Mouse (Mus musculus): ENCODE measurements around the gene Gal3st2b. TPM values are rescaled to one million over a fixed set of nuclear protein-coding genes. Genes with fewer than 3 reads are reported as not detected.
A peak's percentile ranks its signal among the peaks of the same experiment; 100 is the strongest.
"Not testable (repeated sequence)": the region's sequence is repeated elsewhere in the genome, so short reads cannot be mapped to it uniquely, and the experiment has no call there.

Gal3st2b gene
- polyA plus RNA-seq, 1 experiment from 2014 or later = 0.06 TPM

DNA sequence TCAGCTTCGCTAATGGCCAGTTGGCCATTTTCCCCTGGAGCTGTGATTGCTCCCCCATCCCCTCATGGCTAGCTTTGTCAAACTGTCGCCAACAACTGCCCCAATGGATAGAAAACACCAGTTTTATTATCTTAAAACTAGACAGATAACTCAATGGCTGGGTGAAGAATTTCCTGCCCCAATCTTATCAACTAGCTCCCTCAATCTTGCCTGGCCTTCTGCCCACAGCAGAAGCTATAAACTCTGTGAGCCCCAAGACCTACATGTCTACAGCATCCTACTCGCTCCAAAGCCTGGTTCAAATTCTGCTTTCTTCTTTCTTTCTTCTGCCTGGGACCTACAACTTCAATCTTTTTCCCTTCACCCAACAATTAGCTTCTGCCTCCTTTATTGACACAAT lies 951 bp upstream of the Gal3st2b start:
- not testable (repeated sequence) for H3K9me3 ChIP-seq (ENCODE audit: control insufficient read depth, low read length); ATAC-seq; H3K27ac ChIP-seq (ENCODE audit: low read length); H3K27me3 ChIP-seq (replicated peaks; ENCODE audit: control insufficient read depth, insufficient read depth, low read length); H3K4me1 ChIP-seq (ENCODE audit: control insufficient read depth, insufficient read depth, low read length); H3K9ac ChIP-seq (ENCODE audit: low read depth, low read length); H3K4me3 ChIP-seq (ENCODE audit: low read length); H3K4me2 ChIP-seq (ENCODE audit: low read depth, low read length); H3K36me3 ChIP-seq (ENCODE audit: control insufficient read depth, insufficient read depth, low read length)
- whole genome bisulfite sequencing = 80% methylated on average over 3 of the region's 3 CpGs

DNA sequence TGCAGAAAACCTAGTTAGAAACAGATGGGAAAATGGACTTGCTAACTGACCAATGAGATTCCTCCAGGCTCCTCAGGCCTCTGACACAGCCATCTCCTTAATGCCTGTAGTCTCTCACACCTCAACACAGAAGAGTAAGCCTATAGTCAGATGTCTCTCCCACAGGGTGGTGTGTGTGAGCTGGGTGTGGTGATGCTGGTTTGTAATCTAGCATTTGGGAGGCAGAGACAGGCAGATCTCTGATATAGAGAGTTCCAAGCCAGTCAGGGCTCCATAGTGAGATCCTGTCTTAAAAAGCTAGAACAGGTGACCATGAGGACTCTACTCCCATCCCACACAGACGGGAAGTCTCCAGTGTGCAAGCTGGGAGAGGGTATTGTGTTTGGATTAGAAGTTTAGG lies 664 bp downstream of the Gal3st2b start:
- not testable (repeated sequence) for H3K4me3 ChIP-seq (ENCODE audit: low read length); ATAC-seq
- WGBS = 67% methylated on average over 1 of the region's 1 CpGs

DNA sequence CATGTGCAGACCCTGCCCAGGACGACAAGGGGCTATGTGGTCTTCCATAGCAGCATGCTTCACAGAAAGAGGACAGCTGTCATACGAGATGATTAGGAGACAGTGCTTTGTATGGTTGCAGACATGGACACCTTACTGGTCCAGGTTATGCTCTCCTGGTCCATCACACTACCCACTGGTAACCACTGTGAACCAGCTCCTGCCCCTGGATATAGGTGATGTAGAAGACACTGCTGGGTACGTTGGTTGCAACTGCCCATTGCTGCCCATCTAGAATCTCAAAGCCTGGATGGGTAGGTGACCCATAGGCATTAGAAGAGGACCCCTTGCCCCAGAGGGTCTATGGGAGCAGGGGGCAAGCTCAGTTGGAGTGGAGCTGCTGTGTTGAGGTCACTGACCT lies 1.2 kb downstream of the Gal3st2b start:
- not testable (repeated sequence) for ATAC-seq; H3K36me3 ChIP-seq (ENCODE audit: control insufficient read depth, insufficient read depth, low read length); H3K9ac ChIP-seq (ENCODE audit: low read depth, low read length); H3K4me2 ChIP-seq (ENCODE audit: low read depth, low read length); H3K4me1 ChIP-seq (ENCODE audit: control insufficient read depth, insufficient read depth, low read length); H3K9me3 ChIP-seq (ENCODE audit: control insufficient read depth, low read length); H3K4me3 ChIP-seq (ENCODE audit: low read length); H3K27ac ChIP-seq (ENCODE audit: low read length); H3K27me3 ChIP-seq (replicated peaks; ENCODE audit: control insufficient read depth, insufficient read depth, low read length)
- 84% methylated on average over 3 of the region's 3 CpGs for WGBS

More for the DNA sequence above, 664 bp downstream of the Gal3st2b start:
- not testable (repeated sequence) for H3K27ac ChIP-seq (ENCODE audit: low read length); H3K36me3 ChIP-seq (ENCODE audit: control insufficient read depth, insufficient read depth, low read length); H3K4me1 ChIP-seq (ENCODE audit: control insufficient read depth, insufficient read depth, low read length); H3K27me3 ChIP-seq (replicated peaks; ENCODE audit: control insufficient read depth, insufficient read depth, low read length); H3K9ac ChIP-seq (ENCODE audit: low read depth, low read length); H3K9me3 ChIP-seq (ENCODE audit: control insufficient read depth, low read length); H3K4me2 ChIP-seq (ENCODE audit: low read depth, low read length)

DNA sequence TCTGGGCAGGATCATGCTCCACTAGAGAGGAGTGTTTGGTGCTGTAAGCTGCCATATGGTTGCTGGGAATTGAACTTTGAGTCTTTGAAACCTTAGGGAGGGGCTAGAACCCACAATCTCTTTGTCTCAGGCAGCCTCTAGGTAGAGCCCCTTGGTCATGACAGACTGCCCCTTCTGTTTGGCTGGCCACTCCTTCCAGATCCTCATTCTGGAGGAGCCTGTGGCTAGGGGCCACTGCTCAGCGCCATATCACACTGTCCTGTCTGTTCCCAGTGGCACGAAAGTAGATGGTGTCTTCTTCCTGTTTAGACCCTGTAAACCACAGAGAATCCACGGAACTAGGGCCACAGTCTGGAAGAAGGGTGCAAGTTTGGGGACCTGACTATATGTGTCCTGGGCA lies 4.5 kb downstream of the Gal3st2b start:
- H3K9me3 ChIP-seq (ENCODE audit: control insufficient read depth, low read length); ATAC-seq; H3K27me3 ChIP-seq (replicated peaks; ENCODE audit: control insufficient read depth, insufficient read depth, low read length); H3K4me2 ChIP-seq (ENCODE audit: low read depth, low read length); H3K4me3 ChIP-seq (ENCODE audit: low read length); H3K27ac ChIP-seq (ENCODE audit: low read length); H3K36me3 ChIP-seq (ENCODE audit: control insufficient read depth, insufficient read depth, low read length); H3K4me1 ChIP-seq (ENCODE audit: control insufficient read depth, insufficient read depth, low read length); H3K9ac ChIP-seq (ENCODE audit: low read depth, low read length): not testable (repeated sequence)
- 87% methylated on average over 3 of the region's 3 CpGs for WGBS

DNA sequence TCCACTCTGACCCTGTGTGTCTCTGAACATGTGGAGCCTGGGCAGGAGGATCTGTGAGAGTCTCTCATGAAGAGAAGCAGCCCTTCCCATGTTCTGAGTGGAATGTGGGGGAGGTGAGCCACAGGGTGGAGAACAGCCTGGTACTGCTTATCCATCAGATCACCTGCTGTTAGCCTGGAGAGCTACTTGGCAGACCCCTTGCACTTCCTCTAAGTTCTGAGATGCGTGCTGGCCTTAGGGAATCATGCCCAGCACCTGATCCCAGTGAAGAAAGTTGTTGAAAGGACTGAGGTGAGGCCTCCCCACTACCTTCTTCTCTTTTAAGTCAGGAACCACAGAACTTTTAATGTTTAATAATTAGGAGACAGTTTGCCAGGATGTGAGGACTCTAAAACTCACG lies 5.0 kb downstream of the Gal3st2b start:
- not testable (repeated sequence) for H3K4me3 ChIP-seq (ENCODE audit: low read length); H3K9me3 ChIP-seq (ENCODE audit: control insufficient read depth, low read length); H3K4me1 ChIP-seq (ENCODE audit: control insufficient read depth, insufficient read depth, low read length); H3K4me2 ChIP-seq (ENCODE audit: low read depth, low read length); H3K36me3 ChIP-seq (ENCODE audit: control insufficient read depth, insufficient read depth, low read length); H3K27ac ChIP-seq (ENCODE audit: low read length); H3K9ac ChIP-seq (ENCODE audit: low read depth, low read length); ATAC-seq; H3K27me3 ChIP-seq (replicated peaks; ENCODE audit: control insufficient read depth, insufficient read depth, low read length)
- 53% methylated on average over 2 of the region's 2 CpGs for WGBS

DNA sequence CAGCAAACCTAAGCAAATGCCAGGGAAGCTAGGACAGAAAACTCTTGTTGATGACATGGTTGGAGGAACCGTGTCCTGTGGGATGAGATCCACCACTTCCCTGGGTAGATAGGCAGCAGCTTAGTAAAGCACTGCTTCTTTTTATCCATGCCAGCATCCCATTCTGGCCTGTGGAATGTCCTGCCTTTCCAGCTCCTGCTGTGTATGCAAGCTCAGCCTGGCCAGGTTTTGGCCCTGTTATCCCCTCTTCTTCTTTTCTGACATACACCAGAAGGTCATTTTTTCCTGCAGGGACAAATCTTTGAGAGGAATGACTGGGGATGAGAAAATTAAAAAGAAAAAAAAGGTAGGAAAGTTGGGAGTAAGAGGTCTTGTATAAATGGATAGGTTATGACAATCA lies 17.3 kb downstream of the Gal3st2b start:
- H3K27ac ChIP-seq (ENCODE audit: low read length); H3K4me3 ChIP-seq (ENCODE audit: low read length); H3K27me3 ChIP-seq (replicated peaks; ENCODE audit: control insufficient read depth, insufficient read depth, low read length); H3K9ac ChIP-seq (ENCODE audit: low read depth, low read length); H3K4me2 ChIP-seq (ENCODE audit: low read depth, low read length); H3K4me1 ChIP-seq (ENCODE audit: control insufficient read depth, insufficient read depth, low read length); H3K36me3 ChIP-seq (ENCODE audit: control insufficient read depth, insufficient read depth, low read length); ATAC-seq; H3K9me3 ChIP-seq (ENCODE audit: control insufficient read depth, low read length): not testable (repeated sequence)
- WGBS = 89% methylated on average over 1 of the region's 1 CpGs

DNA sequence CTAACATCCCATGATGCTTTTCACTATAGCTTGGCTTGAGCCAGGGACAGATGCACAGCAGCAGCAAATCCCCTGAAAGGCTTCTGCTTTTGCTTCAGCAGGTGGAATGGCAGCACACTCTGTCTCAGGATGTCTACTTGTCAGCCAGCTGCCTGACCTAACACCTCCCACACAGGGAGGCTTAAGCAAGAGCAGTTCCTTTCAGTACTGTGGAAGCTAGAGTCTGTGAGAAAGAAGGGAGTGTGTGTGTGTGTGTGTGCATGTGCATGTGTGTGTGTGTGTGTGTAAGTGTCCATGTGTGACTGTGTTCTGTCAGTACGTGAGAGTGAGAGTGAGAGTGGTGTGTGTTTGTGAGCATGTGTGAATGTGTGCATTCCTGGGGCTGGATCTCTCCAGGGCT lies 19.7 kb downstream of the Gal3st2b start:
- H3K4me3 ChIP-seq (ENCODE audit: low read length); ATAC-seq; H3K4me1 ChIP-seq (ENCODE audit: control insufficient read depth, insufficient read depth, low read length); H3K9me3 ChIP-seq (ENCODE audit: control insufficient read depth, low read length); H3K27me3 ChIP-seq (replicated peaks; ENCODE audit: control insufficient read depth, insufficient read depth, low read length); H3K4me2 ChIP-seq (ENCODE audit: low read depth, low read length); H3K9ac ChIP-seq (ENCODE audit: low read depth, low read length); H3K27ac ChIP-seq (ENCODE audit: low read length); H3K36me3 ChIP-seq (ENCODE audit: control insufficient read depth, insufficient read depth, low read length): not testable (repeated sequence)
- WGBS = 67% methylated on average over 1 of the region's 1 CpGs

DNA sequence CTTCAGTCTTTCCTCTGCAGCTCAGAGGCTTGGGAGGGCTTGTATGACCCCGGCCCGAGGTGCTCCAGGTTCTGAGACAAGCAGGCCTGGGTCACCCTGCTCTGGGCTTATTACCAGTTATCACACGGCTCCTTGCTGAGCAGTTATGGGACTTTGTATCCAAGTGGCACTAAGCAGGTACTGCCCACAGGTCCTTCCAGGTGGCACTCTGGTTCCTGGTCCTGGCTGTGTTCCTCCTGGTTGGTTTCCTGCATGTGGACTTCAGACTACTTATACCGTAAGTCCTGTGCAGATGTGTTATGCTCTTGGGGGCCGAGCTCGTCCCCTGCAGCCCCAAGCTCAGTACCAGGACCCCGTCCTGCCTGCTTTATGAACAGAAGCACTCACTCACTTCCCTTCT lies 20.3 kb downstream of the Gal3st2b start:
- not testable (repeated sequence) for ATAC-seq; H3K9ac ChIP-seq (ENCODE audit: low read depth, low read length)
- WGBS = 86% methylated on average over 7 of the region's 7 CpGs

DNA sequence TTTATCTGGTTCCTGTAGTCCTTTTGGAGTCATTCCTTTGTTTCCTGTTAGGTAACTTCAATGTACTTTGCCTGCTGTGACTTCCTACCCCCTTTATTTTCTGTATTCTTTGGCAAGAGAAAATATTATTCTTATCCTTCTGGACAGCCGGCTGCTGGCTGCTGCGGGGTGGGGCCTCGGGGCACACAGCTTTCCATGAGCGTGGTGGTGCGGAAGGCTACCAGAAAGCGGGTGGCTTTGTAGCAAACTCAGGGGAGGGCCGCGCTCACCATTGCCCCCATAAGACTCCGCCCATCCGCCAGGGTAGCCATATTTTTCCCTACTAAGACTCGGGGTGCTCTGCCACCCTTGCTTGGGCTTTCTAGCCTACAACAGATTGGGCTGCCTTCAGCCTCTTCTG lies 31.0 kb downstream of the Gal3st2b start:
- no CpG with 5 or more reads among the region's 11 CpGs for WGBS
- H3K4me1 ChIP-seq (ENCODE audit: control insufficient read depth, insufficient read depth, low read length); H3K9me3 ChIP-seq (ENCODE audit: control insufficient read depth, low read length); H3K36me3 ChIP-seq (ENCODE audit: control insufficient read depth, insufficient read depth, low read length); H3K4me3 ChIP-seq (ENCODE audit: low read length); H3K4me2 ChIP-seq (ENCODE audit: low read depth, low read length); H3K27ac ChIP-seq (ENCODE audit: low read length); H3K9ac ChIP-seq (ENCODE audit: low read depth, low read length); H3K27me3 ChIP-seq (replicated peaks; ENCODE audit: control insufficient read depth, insufficient read depth, low read length): not testable (repeated sequence)
- peak; percentile 81 for ATAC-seq

More for the DNA sequence above, 20.3 kb downstream of the Gal3st2b start:
- H3K27me3 ChIP-seq (replicated peaks; ENCODE audit: control insufficient read depth, insufficient read depth, low read length); H3K4me1 ChIP-seq (ENCODE audit: control insufficient read depth, insufficient read depth, low read length); H3K4me3 ChIP-seq (ENCODE audit: low read length); H3K27ac ChIP-seq (ENCODE audit: low read length); H3K4me2 ChIP-seq (ENCODE audit: low read depth, low read length); H3K36me3 ChIP-seq (ENCODE audit: control insufficient read depth, insufficient read depth, low read length); H3K9me3 ChIP-seq (ENCODE audit: control insufficient read depth, low read length): not testable (repeated sequence)

DNA sequence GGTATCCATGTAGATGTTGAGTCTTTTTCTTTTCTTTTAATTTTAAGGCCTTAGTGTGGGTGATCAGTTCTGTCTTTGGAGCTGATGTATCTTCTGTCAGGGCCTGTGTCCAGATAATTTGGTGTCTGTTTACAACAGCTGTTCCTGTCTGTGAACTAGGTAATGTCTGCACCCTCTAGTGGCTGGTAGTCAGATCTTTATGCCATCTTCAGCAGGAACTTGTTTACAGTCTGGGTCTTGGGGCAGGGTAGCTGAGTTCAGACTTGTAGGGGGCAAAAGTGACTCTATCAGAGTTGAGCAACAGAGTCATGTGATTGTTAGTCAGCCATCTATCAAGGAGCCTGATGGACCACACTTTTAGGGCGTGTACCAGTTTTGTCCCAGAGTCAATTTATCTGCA lies 48.4 kb downstream of the Gal3st2b start:
- no CpG with 5 or more reads among the region's 1 CpGs for WGBS
- H3K9ac ChIP-seq (ENCODE audit: low read depth, low read length); H3K4me1 ChIP-seq (ENCODE audit: control insufficient read depth, insufficient read depth, low read length); H3K27ac ChIP-seq (ENCODE audit: low read length); H3K27me3 ChIP-seq (replicated peaks; ENCODE audit: control insufficient read depth, insufficient read depth, low read length); H3K4me2 ChIP-seq (ENCODE audit: low read depth, low read length); H3K9me3 ChIP-seq (ENCODE audit: control insufficient read depth, low read length); H3K4me3 ChIP-seq (ENCODE audit: low read length); H3K36me3 ChIP-seq (ENCODE audit: control insufficient read depth, insufficient read depth, low read length): not testable (repeated sequence)
- ATAC-seq = peak; percentile 59

All from intestine, embryonic 16.5 days (tissue).